ENCODE assay signal across 17 mouse cellular contexts in genomic region chr16:30096050-30096449, GRCm38 (mm10). TPM values are rescaled to one million over a fixed set of nuclear protein-coding genes. Genes with fewer than 3 reads are reported as not detected.
A peak's percentile ranks its signal among the peaks of the same experiment; 100 is the strongest.
DNase-seq lines count a peak whose midpoint lies in the region; ATAC-seq lines count a peak whose summit lies in the region.
"Had no signal": no experiment of that assay in that cellular context is flagged by ENCODE, and none has a peak within 500 bp of the region (broad histone marks: within the 10 kb centered on the region; RNA-seq: fewer than 3 reads in every experiment).

No protein-coding gene starts in this region.

- peaks cover 9 to 14% of the 10 kb centered on the region in 2 experiments for H3K4me1 ChIP-seq in heart, embryonic 14.5 days (ENCODE audit: control insufficient read depth in 2 of 2, insufficient read depth in 2 of 2, low read length in 2 of 2)
- H3K4me1 ChIP-seq in embryonic facial prominence, embryonic 14.5 days (ENCODE audit: control insufficient read depth, insufficient read depth, low read length) = peaks cover 14% of the 10 kb centered on the region
- H3K4me1 ChIP-seq in limb, embryonic 13.5 days = peaks cover 14% of the 10 kb centered on the region

- H3K9me3 ChIP-seq in heart, embryonic 14.5 days (ENCODE audit: control insufficient read depth, low read length) = no peaks in the 10 kb centered on the region
- no peaks in the 10 kb centered on the region for H3K9me3 ChIP-seq in embryonic facial prominence, embryonic 14.5 days (ENCODE audit: control insufficient read depth, low read length)
- no peaks in the 10 kb centered on the region for H3K9me3 ChIP-seq in limb, embryonic 13.5 days
- H3K9me3 ChIP-seq: hindbrain, embryonic 12.5 days; megakaryocyte, embryonic 14.5 days had no signal

- H3K36me3 ChIP-seq in heart, embryonic 14.5 days (ENCODE audit: control insufficient read depth, insufficient read depth, low read length) = no peaks in the 10 kb centered on the region
- no peaks in the 10 kb centered on the region for H3K36me3 ChIP-seq in embryonic facial prominence, embryonic 14.5 days (ENCODE audit: control insufficient read depth, insufficient read depth, low read length)
- H3K36me3 ChIP-seq in limb, embryonic 13.5 days = no peaks in the 10 kb centered on the region
- H3K36me3 ChIP-seq: hindbrain, embryonic 12.5 days had no signal

- DNase-seq in heart, adult 8-10 months (ENCODE audit: low spot score) = no peak
- DNase-seq in NIH3T3 (ENCODE audit: low read depth) = peak; percentile 31
- DNase-seq in embryonic facial prominence, embryonic 14.5 days (ENCODE audit: low spot score) = peak; percentile 50
- no peak for DNase-seq in spleen, adult 18-20 months
- DNase-seq in layer of hippocampus, postnatal 14 days (ENCODE audit: low spot score in 2 of 2) = no peak
- DNase-seq: adrenal gland, adult 8-10 months; cerebellum, postnatal 14 days; kidney, adult 11 months; liver; right cerebral cortex, postnatal 14 days; thymus, postnatal 25 days had no signal

- H3K9ac ChIP-seq in heart, embryonic 14.5 days (ENCODE audit: low read length) = no peak overlapping the region
- no peak overlapping the region for H3K9ac ChIP-seq in embryonic facial prominence, embryonic 14.5 days (ENCODE audit: low read depth, low read length)
- H3K9ac ChIP-seq in limb, embryonic 13.5 days = no peak overlapping the region
- H3K9ac ChIP-seq: hindbrain, embryonic 12.5 days had no signal

- 60% methylated on average over 3 of the region's 3 CpGs for WGBS in heart, embryonic 14.5 days
- 57% methylated on average over 3 of the region's 3 CpGs for WGBS in embryonic facial prominence, embryonic 14.5 days
- WGBS in limb, embryonic 13.5 days = 57% methylated on average over 3 of the region's 3 CpGs

- peak overlapping the region; percentile 2; the same call in 1 of the 2 replicates for H3K4me2 ChIP-seq in heart, embryonic 14.5 days (ENCODE audit: low read length)
- H3K4me2 ChIP-seq in embryonic facial prominence, embryonic 14.5 days (ENCODE audit: low read depth, low read length) = peak overlapping the region; percentile 33
- H3K4me2 ChIP-seq in limb, embryonic 13.5 days (replicated peaks) = peak overlapping the region; percentile 36
- H3K4me2 ChIP-seq: hindbrain, embryonic 12.5 days had no signal

- H3K27ac ChIP-seq in heart, embryonic 14.5 days (replicated peaks in 1 of 2; ENCODE audit: control insufficient read depth in 1 of 2, insufficient read depth in 1 of 2, low read depth in 2 of 2, low read length in 2 of 2) = no peak overlapping the region
- H3K27ac ChIP-seq in embryonic facial prominence, embryonic 14.5 days (replicated peaks; ENCODE audit: low read depth, low read length) = peak overlapping the region; percentile 79
- no peak overlapping the region for H3K27ac ChIP-seq in limb, embryonic 13.5 days
- H3K27ac ChIP-seq: hindbrain, embryonic 12.5 days had no signal

- ATAC-seq in heart, embryonic 14.5 days (ENCODE audit: insufficient number of reproducible peaks, insufficient read depth, low FRiP score, low read depth) = no peak
- ATAC-seq in embryonic facial prominence, embryonic 14.5 days (ENCODE audit: low read depth) = no peak
- no peak for ATAC-seq in limb, embryonic 13.5 days (ENCODE audit: low FRiP score, low read depth)
- ATAC-seq: midbrain, embryonic 16.5 days had no signal

- no peaks in the 10 kb centered on the region for H3K27me3 ChIP-seq in heart, embryonic 14.5 days (ENCODE audit: control insufficient read depth, insufficient read depth, low read length)
- H3K27me3 ChIP-seq in embryonic facial prominence, embryonic 14.5 days (replicated peaks; ENCODE audit: control insufficient read depth, insufficient read depth, low read length) = no peaks in the 10 kb centered on the region
- 0 out of 2 replicates have a peak, but pooled peaks cover 4% of the 10 kb centered on the region for H3K27me3 ChIP-seq in limb, embryonic 13.5 days

- H3K4me3 ChIP-seq in heart, embryonic 14.5 days (ENCODE audit: control insufficient read depth in 1 of 2, insufficient read depth in 1 of 2, low read depth in 1 of 2, low read length in 2 of 2) = no peak overlapping the region
- no peak overlapping the region for H3K4me3 ChIP-seq in embryonic facial prominence, embryonic 14.5 days (ENCODE audit: low read depth, low read length)
- no peak overlapping the region for H3K4me3 ChIP-seq in limb, embryonic 13.5 days
- H3K4me3 ChIP-seq: hindbrain, embryonic 12.5 days; megakaryocyte, embryonic 14.5 days had no signal

RNA-seq across cellular contexts. Expression of gene Hes1, which starts 31.9 kb away (rescaled TPM):
- 23.1 and 25.4 TPM in 2 replicates for polyA plus RNA-seq in heart, embryonic 14.5 days (2014; fragmentation: Nextera tagmentation; extraction: Ambion mirVana)
- total RNA-seq in heart, adult 8-10 months (2022) = 10 to 100 TPM; 17.9 to 29.6 (median 23.7) TPM
- 49.8 and 53.5 TPM in 2 replicates for polyA plus RNA-seq in embryonic facial prominence, embryonic 14.5 days (2014; fragmentation: Nextera tagmentation; extraction: Ambion mirVana)
- polyA plus RNA-seq in limb, embryonic 13.5 days (2015; fragmentation: Nextera tagmentation; extraction: Ambion mirVana) = 49.6 and 50.2 TPM in 2 replicates
- 10 to 100 TPM; 12.8 to 18.6 TPM for total RNA-seq in layer of hippocampus, postnatal 14 days (2021)
- total RNA-seq: granulocyte monocyte progenitor cell, adult 5-6 weeks had no signal

Comparison
In these comparisons a context has a peak if more than half of its experiments do, and no peak if none do; other contexts are left out.
1. DNase-seq: peak in NIH3T3 (single experiment) and embryonic facial prominence, embryonic 14.5 days (single experiment); none in heart, adult 8-10 months (single experiment), spleen, adult 18-20 months (0 of 2) and layer of hippocampus, postnatal 14 days (0 of 2).
2. Peak in every context shown above with its lines, with median percentiles within 50 percentile points of each other: H3K4me2 ChIP-seq.